Mouse (Mus musculus): ENCODE data around the gene Chsy1.

DNA sequence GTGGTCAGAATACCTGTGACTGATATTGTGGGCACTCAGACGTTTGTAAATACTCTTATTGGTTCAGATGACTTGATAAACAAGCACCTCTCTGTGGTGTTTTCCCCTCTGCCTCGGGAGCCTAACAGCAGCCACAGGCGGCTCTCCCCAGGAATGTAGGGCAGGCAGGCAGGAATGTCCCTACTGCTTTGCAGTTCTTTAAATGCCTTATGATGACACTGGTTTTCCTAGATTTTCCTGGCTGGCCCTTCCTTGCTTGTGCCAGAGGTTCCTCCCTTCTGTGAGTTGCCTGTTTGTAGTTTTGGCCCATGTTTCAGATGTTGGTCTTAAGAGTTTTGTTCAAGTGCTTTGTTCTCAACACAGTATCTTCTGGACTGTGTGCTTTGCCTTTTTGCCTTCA lies 19.5 kb downstream of the Chsy1 start:
- TF ChIP-seq CTCF (IDR thresholded peaks at IDR 0.05; ENCODE audit: low read depth) (no peak), EP300 (IDR thresholded peaks at IDR 0.05; ENCODE audit: low read depth) (no peak)

All from liver, embryonic 14.5 days (tissue).